Mouse (Mus musculus) hindbrain, embryonic 11.5 days (tissue): Measurements from ENCODE around the gene Usp47. TPM values are rescaled to one million over a fixed set of nuclear protein-coding genes. Genes with fewer than 3 reads are reported as not detected.
A peak's percentile ranks its signal among the peaks of the same experiment; 100 is the strongest.

Experiments used
- ATAC-seq: fragments of 200-750 bp; cut with Nextera tagmentation; 2 replicates; pipeline ENCODE4 v1.8.0; 2017; ENCODE audit warnings: mild to moderate bottlenecking, moderate TSS enrichment, moderate library complexity; ENCODE audit not compliant: low FRiP score
- DNase-seq: peaks from one replicate; pipeline ENCODE4 v3.0.0-alpha.2; 2015; ENCODE audit warnings: low spot score
- H3K27ac ChIP-seq: fragments of 300-500 bp; sonication (generic); 2 replicates; pipeline ENCODE4 v1.5.1; 2014; ENCODE audit warnings: mild to moderate bottlenecking, low read depth, low read length
- H3K27me3 ChIP-seq: fragments of 300-500 bp; sonication (generic); 2 replicates; pipeline ENCODE4 v1.6.1; 2014; ENCODE audit warnings: mild to moderate bottlenecking, low read length, moderate library complexity, mixed read lengths; ENCODE audit not compliant: control insufficient read depth, insufficient read depth
- H3K36me3 ChIP-seq: fragments of 300-500 bp; sonication (generic); 2 replicates; pipeline ENCODE4 v1.6.1; 2014; ENCODE audit warnings: mild to moderate bottlenecking, low read length, moderate library complexity, mixed read lengths; ENCODE audit not compliant: control insufficient read depth, insufficient read depth
- H3K4me1 ChIP-seq: fragments of 300-500 bp; sonication (generic); replicated peaks from 2 replicates; pipeline ENCODE4 v1.6.1; 2014; ENCODE audit warnings: low read length, mixed read lengths; ENCODE audit not compliant: control insufficient read depth, insufficient read depth
- H3K4me2 ChIP-seq: fragments of 300-500 bp; sonication (generic); replicated peaks from 2 replicates; pipeline ENCODE4 v1.6.1; 2014; ENCODE audit warnings: mild to moderate bottlenecking, low read depth, low read length
- H3K4me3 ChIP-seq: fragments of 300-500 bp; sonication (generic); 2 replicates; pipeline ENCODE4 v1.5.1; 2014; ENCODE audit warnings: low read depth, low read length
- H3K9ac ChIP-seq: fragments of 300-500 bp; sonication (generic); 2 replicates; pipeline ENCODE4 v1.6.1; 2014; ENCODE audit warnings: low read depth, low read length
- H3K9me3 ChIP-seq: fragments of 300-500 bp; sonication (generic); 2 replicates; pipeline ENCODE4 v1.6.1; 2016; ENCODE audit warnings: low read length; ENCODE audit not compliant: control insufficient read depth
- WGBS: fragments of 180-500 bp; shearing (Covaris S2); extraction: QIAGEN DNeasy Blood & Tissue Kit; methylation state at CpG from one replicate; pipeline ENCODE4 v1.1.7; 2014; 5-methylcytosine and 5-hydroxymethylcytosine counted together
- polyA plus RNA-seq: library from polyadenylated mRNA; unstranded; fragments of >200 nt; fragmentation: Nextera tagmentation; extraction: Ambion mirVana; gene quantifications from 2 replicates; pipeline ENCODE4 v1.2.1, GENCODE M21; 2014

Gene Usp47
- polyA plus RNA-seq, 1 experiment from 2014 or later: 94.4 TPM

- H3K4me3 ChIP-seq: no peak overlapping the region
- no peak overlapping the region for H3K9ac ChIP-seq
- no peak overlapping the region for H3K4me2 ChIP-seq
- WGBS: 62% methylated on average over 3 of the region's 3 CpGs
- no peak overlapping the region for H3K27ac ChIP-seq
- H3K27me3 ChIP-seq: no peaks in the 10 kb centered on the region
- H3K9me3 ChIP-seq: no peaks in the 10 kb centered on the region
- ATAC-seq (no peak), DNase-seq (no peak)
- no peaks in the 10 kb centered on the region for H3K36me3 ChIP-seq
- no peaks in the 10 kb centered on the region for H3K4me1 ChIP-seq
Measured at GRCm38 (mm10) chr7:112045794-112046388, 22.6 kb downstream of the Usp47 start.

- no peak for ATAC-seq
- Histone ChIP-seq H3K27ac (no peak overlapping the region), H3K4me2 (no peak overlapping the region), H3K36me3 (no peaks in the 10 kb centered on the region), H3K4me3 (no peak overlapping the region), H3K27me3 (no peaks in the 10 kb centered on the region), H3K4me1 (no peaks in the 10 kb centered on the region), H3K9ac (no peak overlapping the region), H3K9me3 (no peaks in the 10 kb centered on the region)
- WGBS: 97% methylated on average over 5 of the region's 5 CpGs
- no peak for DNase-seq
Measured at GRCm38 (mm10) chr7:112048643-112049042, 25.3 kb downstream of the Usp47 start.

GRCm38 (mm10) chr7:112053667-112054066 is 30.4 kb downstream of the Usp47 start:
- Histone ChIP-seq H3K4me2 (no peak overlapping the region), H3K4me3 (no peak overlapping the region), H3K36me3 (no peaks in the 10 kb centered on the region), H3K9ac (no peak overlapping the region), H3K9me3 (no peaks in the 10 kb centered on the region), H3K27ac (no peak overlapping the region), H3K4me1 (no peaks in the 10 kb centered on the region), H3K27me3 (no peaks in the 10 kb centered on the region)
- WGBS: 89% methylated on average over 3 of the region's 3 CpGs
- ATAC-seq (no peak), DNase-seq (no peak)

- no peak for ATAC-seq
- no peak overlapping the region for H3K4me2 ChIP-seq
- H3K27ac ChIP-seq: no peak overlapping the region
- H3K9me3 ChIP-seq: no peaks in the 10 kb centered on the region
- DNase-seq: no peak
- 82% methylated on average over 8 of the region's 8 CpGs for WGBS
- no peak overlapping the region for H3K4me3 ChIP-seq
- no peaks in the 10 kb centered on the region for H3K36me3 ChIP-seq
- H3K27me3 ChIP-seq: no peaks in the 10 kb centered on the region
- H3K4me1 ChIP-seq: no peaks in the 10 kb centered on the region
- no peak overlapping the region for H3K9ac ChIP-seq
Measured at GRCm38 (mm10) chr7:112055901-112056625, 32.8 kb downstream of the Usp47 start.

GRCm38 (mm10) chr7:112074868-112075267 is 51.6 kb downstream of the Usp47 start:
- Histone ChIP-seq H3K9me3 (no peaks in the 10 kb centered on the region), H3K27me3 (no peaks in the 10 kb centered on the region), H3K4me2 (no peak overlapping the region), H3K36me3 (no peaks in the 10 kb centered on the region), H3K9ac (no peak overlapping the region), H3K27ac (no peak overlapping the region), H3K4me3 (no peak overlapping the region), H3K4me1 (no peaks in the 10 kb centered on the region)
- WGBS: 89% methylated on average over 5 of the region's 5 CpGs
- DNase-seq: no peak
- ATAC-seq: no peak

- 91% methylated on average over 1 of the region's 1 CpGs for WGBS
- H3K4me3 ChIP-seq: no peak overlapping the region
- no peak for DNase-seq
Measured at GRCm38 (mm10) chr7:112082636-112083035, 59.3 kb downstream of the Usp47 start.

GRCm38 (mm10) chr7:112084222-112084621 is 60.9 kb downstream of the Usp47 start:
- H3K27ac ChIP-seq: no peak overlapping the region
- H3K4me1 ChIP-seq: no peaks in the 10 kb centered on the region
- 86% methylated on average over 2 of the region's 2 CpGs for WGBS
- no peaks in the 10 kb centered on the region for H3K9me3 ChIP-seq
- no peaks in the 10 kb centered on the region for H3K27me3 ChIP-seq
- DNase-seq (no peak), ATAC-seq (no peak)
- no peak overlapping the region for H3K4me2 ChIP-seq
- H3K4me3 ChIP-seq: no peak overlapping the region
- H3K9ac ChIP-seq: no peak overlapping the region
- H3K36me3 ChIP-seq: peaks cover 11% of the 10 kb centered on the region

More at GRCm38 (mm10) chr7:112082636-112083035, 59.3 kb downstream of the Usp47 start:
- ATAC-seq: no peak
- Histone ChIP-seq H3K36me3 (peaks cover 8% of the 10 kb centered on the region; the same call in 1 of the 2 replicates), H3K4me2 (no peak overlapping the region), H3K4me1 (no peaks in the 10 kb centered on the region), H3K9ac (no peak overlapping the region), H3K27me3 (no peaks in the 10 kb centered on the region), H3K9me3 (no peaks in the 10 kb centered on the region), H3K27ac (no peak overlapping the region)

GRCm38 (mm10) chr7:112085062-112085461 is 61.8 kb downstream of the Usp47 start:
- DNase-seq: peak; percentile 92
- no peak for ATAC-seq
- H3K9me3 ChIP-seq: no peaks in the 10 kb centered on the region
- WGBS: 53% methylated on average over 4 of the region's 4 CpGs
- no peaks in the 10 kb centered on the region for H3K27me3 ChIP-seq
- no peak overlapping the region for H3K4me2 ChIP-seq
- H3K9ac ChIP-seq: no peak overlapping the region
- H3K36me3 ChIP-seq: peaks cover 11% of the 10 kb centered on the region
- no peaks in the 10 kb centered on the region for H3K4me1 ChIP-seq
- H3K4me3 ChIP-seq: no peak overlapping the region
- H3K27ac ChIP-seq: no peak overlapping the region

GRCm38 (mm10) chr7:112086186-112086585 is 62.9 kb downstream of the Usp47 start:
- Histone ChIP-seq H3K36me3 (peaks cover 11% of the 10 kb centered on the region), H3K9ac (no peak overlapping the region), H3K4me2 (no peak overlapping the region), H3K27me3 (no peaks in the 10 kb centered on the region), H3K27ac (no peak overlapping the region), H3K9me3 (no peaks in the 10 kb centered on the region), H3K4me3 (no peak overlapping the region), H3K4me1 (no peaks in the 10 kb centered on the region)
- 93% methylated on average over 2 of the region's 2 CpGs for WGBS
- DNase-seq: no peak
- ATAC-seq: no peak
